Mouse (Mus musculus) hindbrain, embryonic 15.5 days (tissue): ENCODE data around the gene Pnpo. TPM values are rescaled to one million over a fixed set of nuclear protein-coding genes. Genes with fewer than 3 reads are reported as not detected.

Experiments used
- ATAC-seq: fragments of 200-750 bp; cut with Nextera tagmentation; 2 replicates; pipeline ENCODE4 v1.8.0; 2017; ENCODE audit warnings: low read depth, moderate number of reproducible peaks, moderate TSS enrichment; ENCODE audit not compliant: low FRiP score
- H3K27ac ChIP-seq: fragments of 300-500 bp; sonication (generic); replicated peaks from 2 replicates; pipeline ENCODE4 v1.5.1; 2015; ENCODE audit warnings: mild to moderate bottlenecking, inconsistent platforms
- H3K27me3 ChIP-seq: fragments of 300-500 bp; sonication (generic); 2 replicates; pipeline ENCODE4 v1.6.1; 2015; ENCODE audit warnings: control low read depth, inconsistent platforms
- H3K36me3 ChIP-seq: fragments of 300-500 bp; sonication (generic); 2 replicates; pipeline ENCODE4 v1.6.1; 2015; ENCODE audit warnings: control low read depth, inconsistent platforms
- H3K4me1 ChIP-seq: fragments of 300-500 bp; sonication (generic); replicated peaks from 2 replicates; pipeline ENCODE4 v1.6.1; 2015; ENCODE audit warnings: control low read depth, inconsistent platforms
- H3K4me2 ChIP-seq: fragments of 300-500 bp; sonication (generic); 2 replicates; pipeline ENCODE4 v1.6.1; 2015; ENCODE audit warnings: moderate library complexity, mild to moderate bottlenecking, inconsistent platforms
- H3K4me3 ChIP-seq: fragments of 300-500 bp; sonication (generic); 2 replicates; pipeline ENCODE4 v1.5.1; 2015; ENCODE audit warnings: mild to moderate bottlenecking, inconsistent platforms
- H3K9ac ChIP-seq: fragments of 300-500 bp; sonication (generic); 2 replicates; pipeline ENCODE4 v1.6.1; 2015; ENCODE audit warnings: inconsistent platforms
- H3K9me3 ChIP-seq: fragments of 300-500 bp; sonication (generic); 2 replicates; pipeline ENCODE4 v1.6.1; 2016; ENCODE audit warnings: control low read depth, inconsistent platforms
- WGBS: fragments of 180-500 bp; shearing (Covaris S2); methylation state at CpG from one replicate; pipeline ENCODE4 v1.1.7; 2015; 5-methylcytosine and 5-hydroxymethylcytosine counted together
- polyA plus RNA-seq: library from polyadenylated mRNA; unstranded; fragments of >200 nt; fragmentation: Nextera tagmentation; extraction: Ambion mirVana; gene quantifications from 2 replicates; pipeline ENCODE4 v1.2.1, GENCODE M21; 2015

The Pnpo gene
- polyA plus RNA-seq = 30.4 and 32.5 TPM in 2 replicates

DNA sequence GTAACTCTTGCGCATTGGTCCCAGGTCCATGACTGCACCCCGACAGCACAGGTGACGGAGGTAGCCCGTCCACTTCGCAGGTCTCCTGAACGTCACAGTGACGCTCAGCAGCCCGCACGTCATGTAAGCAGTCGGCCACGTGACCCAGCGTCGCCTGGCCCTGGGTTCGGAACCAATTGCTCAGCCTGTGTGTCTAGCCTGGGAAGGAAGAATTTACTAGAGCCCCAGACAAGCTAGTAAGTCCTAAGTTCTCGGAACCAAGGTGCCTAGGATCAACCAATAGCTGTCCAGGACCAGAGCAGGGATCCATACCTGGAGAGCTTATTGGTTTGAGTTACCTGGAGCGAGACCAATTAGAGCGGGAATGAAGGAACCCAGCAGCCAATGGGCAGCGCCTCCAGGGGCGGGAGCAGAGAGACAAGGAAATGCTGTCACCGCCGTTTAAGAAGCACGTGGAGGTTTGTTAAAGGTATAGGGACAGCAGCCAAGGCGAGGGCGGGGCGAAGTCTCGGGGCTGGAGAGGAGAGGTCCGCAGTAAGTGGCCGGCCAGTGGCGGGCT lies at the start of gene Pnpo:
Gene Pnpo, minus strand, starts transcription at position 241 of the 559 bp plus-strand sequence.
- H3K4me1 ChIP-seq = peaks cover 34% of the 10 kb centered on the region
- H3K9ac ChIP-seq = peak within 1 kb of the TSS; percentile 57
- H3K27ac ChIP-seq = peak within 1 kb of the TSS; percentile 71
- ATAC-seq = peak; percentile 97
- H3K36me3 ChIP-seq = no peaks in the 10 kb centered on the region
- H3K27me3 ChIP-seq = no peaks in the 10 kb centered on the region
- under 1% methylated on average over 29 of the region's 29 CpGs for WGBS
- H3K9me3 ChIP-seq = no peaks in the 10 kb centered on the region
- peak within 1 kb of the TSS; percentile 52 for H3K4me3 ChIP-seq
- peak within 1 kb of the TSS; percentile 87 for H3K4me2 ChIP-seq

DNA sequence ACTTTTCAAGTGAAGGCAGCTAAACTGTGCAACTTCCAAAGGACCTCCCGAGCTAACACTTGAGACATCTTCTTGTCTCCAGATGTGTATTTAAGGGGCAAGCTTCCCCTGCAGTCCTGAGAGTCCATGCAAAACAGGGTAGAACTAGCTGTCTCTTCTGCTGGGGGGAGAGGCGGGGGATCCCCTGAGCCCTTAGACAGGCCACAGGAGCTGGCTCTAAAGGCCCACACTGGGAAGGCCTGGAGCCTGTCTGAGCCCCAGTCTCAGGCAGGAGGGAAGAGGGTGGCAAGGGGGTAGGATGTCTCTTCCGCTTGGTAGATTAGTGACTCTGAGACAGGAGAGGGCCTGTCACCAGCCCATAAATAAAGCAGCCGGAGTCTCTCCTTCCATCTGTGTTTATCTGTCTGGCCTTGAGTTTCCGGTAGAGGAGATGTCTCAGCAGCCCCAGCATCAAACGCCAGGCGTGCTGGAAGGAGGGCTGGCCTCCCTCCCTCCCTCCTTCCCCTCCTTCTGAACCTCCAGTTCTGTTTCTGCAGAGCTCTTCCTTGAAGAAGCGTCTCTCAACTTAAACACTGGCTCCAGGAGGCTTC lies 49.0 kb upstream of the Pnpo start:
- no peak for ATAC-seq
- Histone ChIP-seq H3K27me3 (0 out of 2 replicates have a peak, but pooled peaks cover 4% of the 10 kb centered on the region), H3K36me3 (no peaks in the 10 kb centered on the region), H3K4me2 (no peak overlapping the region), H3K4me1 (peaks cover 19% of the 10 kb centered on the region), H3K4me3 (no peak overlapping the region), H3K9me3 (no peaks in the 10 kb centered on the region), H3K27ac (no peak overlapping the region), H3K9ac (no peak overlapping the region)
- WGBS = 54% methylated on average over 8 of the region's 8 CpGs

DNA sequence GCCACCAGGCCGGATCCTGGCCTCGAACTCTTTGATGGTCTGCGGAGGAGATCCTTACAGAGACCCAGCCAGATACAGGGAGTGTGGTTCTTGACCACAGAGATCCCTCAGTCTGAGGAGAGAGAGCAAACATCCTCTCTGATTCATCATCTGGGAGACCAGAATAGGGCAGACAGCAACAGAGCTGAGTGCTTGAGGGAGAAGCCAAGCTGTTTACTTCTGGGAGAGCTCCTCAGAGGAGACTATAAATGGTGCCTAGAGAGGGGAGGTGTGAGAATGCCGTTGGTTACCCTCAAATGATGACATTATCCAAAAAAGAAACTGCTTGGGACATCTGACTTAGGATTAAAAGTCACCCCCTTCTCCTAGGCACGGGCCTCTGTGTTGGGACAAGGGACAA lies 47.7 kb upstream of the Pnpo start:
- 0 out of 2 replicates have a peak, but pooled peaks cover 4% of the 10 kb centered on the region for H3K27me3 ChIP-seq
- no peak overlapping the region for H3K4me2 ChIP-seq
- H3K36me3 ChIP-seq = no peaks in the 10 kb centered on the region
- H3K9me3 ChIP-seq = no peaks in the 10 kb centered on the region
- H3K9ac ChIP-seq = no peak overlapping the region
- no peak for ATAC-seq
- no peak overlapping the region for H3K27ac ChIP-seq
- WGBS = 79% methylated on average over 5 of the region's 5 CpGs
- H3K4me3 ChIP-seq = no peak overlapping the region
- H3K4me1 ChIP-seq = peaks cover 13% of the 10 kb centered on the region

DNA sequence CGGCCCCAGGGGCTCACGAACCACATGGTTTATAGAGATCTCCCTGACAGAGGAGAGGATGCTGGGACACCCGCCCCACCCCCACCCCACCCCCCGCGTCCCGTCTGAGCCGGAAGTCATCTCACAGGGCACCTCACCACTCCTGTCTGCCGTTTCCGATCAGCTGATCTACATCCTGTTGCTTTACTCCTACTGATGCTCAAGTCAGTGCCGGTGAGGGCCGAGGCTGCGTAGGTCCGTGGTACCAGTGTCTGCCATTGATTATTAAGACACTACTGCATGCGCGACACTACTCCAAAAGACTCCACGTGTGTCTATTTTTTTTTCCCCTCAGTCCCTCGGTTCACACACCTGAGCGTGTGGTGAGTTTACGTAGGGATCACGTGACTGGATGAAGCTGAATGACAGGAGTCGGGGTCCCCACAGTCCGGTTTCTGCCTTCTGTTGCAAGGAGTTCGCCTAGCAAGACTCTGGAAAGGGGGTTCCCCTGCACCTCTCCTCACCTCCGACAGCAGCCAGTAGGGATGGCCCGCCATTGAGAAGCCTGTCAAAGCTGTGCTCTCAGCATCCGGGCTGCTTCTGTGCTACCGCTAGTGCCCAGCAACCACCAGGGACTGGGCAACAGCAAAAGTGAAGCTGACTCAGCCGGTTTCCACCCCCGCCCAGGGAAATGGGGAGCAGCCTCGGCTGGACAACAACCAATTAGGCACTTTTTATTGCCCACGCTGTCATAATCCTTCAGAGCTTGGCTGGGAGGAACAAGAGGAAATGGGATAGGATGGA lies 44.3 kb upstream of the Pnpo start:
- Histone ChIP-seq H3K4me1 (peaks cover 13% of the 10 kb centered on the region), H3K9ac (peak overlapping the region; percentile 37), H3K27ac (peak overlapping the region; percentile 56), H3K36me3 (no peaks in the 10 kb centered on the region), H3K27me3 (peaks cover 20% of the 10 kb centered on the region), H3K4me2 (peak overlapping the region; percentile 61), H3K9me3 (no peaks in the 10 kb centered on the region), H3K4me3 (peak overlapping the region; percentile 43)
- ATAC-seq = peak; percentile 73
- 7% methylated on average over 31 of the region's 31 CpGs for WGBS

DNA sequence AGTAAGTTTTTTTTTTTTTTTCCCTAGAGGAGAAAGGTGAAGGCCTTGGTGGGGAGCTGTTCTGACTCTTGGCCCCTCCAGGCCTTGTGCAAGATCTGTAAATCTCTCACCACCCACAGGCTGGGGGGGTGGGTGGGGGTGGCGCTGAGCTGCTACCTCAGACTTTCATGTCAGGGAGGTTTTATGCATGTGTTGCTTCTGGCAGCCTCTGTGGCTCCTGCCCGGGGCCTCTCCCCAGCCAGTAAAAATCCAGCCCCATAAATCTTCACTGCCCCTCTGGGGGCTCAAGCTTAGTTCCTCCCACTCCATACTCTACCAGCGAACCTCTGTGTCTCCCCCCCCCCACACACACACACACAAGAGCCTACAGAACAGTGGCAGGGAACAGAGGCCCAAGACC lies 42.7 kb upstream of the Pnpo start:
- Histone ChIP-seq H3K27ac (no peak overlapping the region), H3K36me3 (no peaks in the 10 kb centered on the region), H3K9ac (no peak overlapping the region), H3K27me3 (peaks cover 20% of the 10 kb centered on the region), H3K4me1 (peaks cover 13% of the 10 kb centered on the region), H3K9me3 (no peaks in the 10 kb centered on the region), H3K4me3 (no peak overlapping the region), H3K4me2 (no peak overlapping the region)
- no peak for ATAC-seq
- 40% methylated on average over 3 of the region's 3 CpGs for WGBS

DNA sequence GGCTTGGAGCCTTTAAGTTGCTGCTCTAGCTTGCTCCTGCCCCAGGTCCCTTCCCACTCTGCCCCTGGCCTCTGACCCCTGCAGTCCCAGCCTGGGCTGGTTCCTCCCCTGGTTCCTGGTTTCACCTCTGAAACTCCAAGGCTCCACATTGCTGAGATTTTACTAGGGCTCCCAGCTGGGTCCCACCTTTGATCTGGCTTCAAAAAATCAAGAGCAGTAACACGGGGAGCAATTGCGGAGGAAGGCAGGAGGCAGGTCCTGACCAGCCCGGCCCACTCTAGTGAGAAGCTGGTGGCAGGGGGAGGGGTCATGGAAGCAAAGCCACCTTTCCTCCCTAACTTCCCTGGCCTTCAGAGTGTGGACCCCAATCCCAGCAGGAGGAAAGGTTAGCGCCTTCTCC lies 41.1 kb upstream of the Pnpo start:
- Histone ChIP-seq H3K9me3 (no peaks in the 10 kb centered on the region), H3K4me3 (no peak overlapping the region), H3K9ac (no peak overlapping the region), H3K36me3 (no peaks in the 10 kb centered on the region), H3K27ac (no peak overlapping the region), H3K4me2 (no peak overlapping the region), H3K27me3 (peaks cover 20% of the 10 kb centered on the region), H3K4me1 (peaks cover 13% of the 10 kb centered on the region)
- WGBS = 30% methylated on average over 4 of the region's 4 CpGs
- ATAC-seq = no peak

DNA sequence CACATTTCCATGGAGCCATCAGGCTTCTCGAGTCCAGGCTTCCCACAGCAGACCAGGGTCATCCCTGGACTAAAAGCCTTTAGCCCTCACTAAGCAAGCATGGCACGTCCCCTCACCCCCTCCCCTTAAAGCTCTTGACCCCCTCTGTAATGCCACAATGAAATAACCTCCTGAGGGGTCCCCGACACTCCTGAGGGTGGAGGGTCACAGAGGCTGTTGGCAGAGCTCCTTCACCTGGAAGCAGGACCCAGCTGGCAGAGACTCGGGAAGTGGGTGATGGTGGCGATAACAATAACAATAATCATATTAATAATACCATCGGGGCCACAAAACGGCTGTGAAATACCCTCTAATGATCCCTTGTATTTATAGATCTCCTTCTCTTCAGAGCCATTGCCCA lies 39.1 kb upstream of the Pnpo start, which contains the start of gene Sp2:
Gene Sp2, minus strand, starts transcription at position 101 of the 400 bp plus-strand sequence.
- WGBS = 74% methylated on average over 7 of the region's 7 CpGs
- Histone ChIP-seq H3K36me3 (no peaks in the 10 kb centered on the region), H3K27me3 (peaks cover 15% of the 10 kb centered on the region), H3K4me1 (peaks cover 13% of the 10 kb centered on the region), H3K4me3 (no peak within 1 kb of the TSS), H3K27ac (no peak within 1 kb of the TSS), H3K4me2 (peak within 1 kb of the TSS; percentile 27; the same call in 1 of the 2 replicates), H3K9ac (no peak within 1 kb of the TSS), H3K9me3 (no peaks in the 10 kb centered on the region)
- ATAC-seq = no peak

DNA sequence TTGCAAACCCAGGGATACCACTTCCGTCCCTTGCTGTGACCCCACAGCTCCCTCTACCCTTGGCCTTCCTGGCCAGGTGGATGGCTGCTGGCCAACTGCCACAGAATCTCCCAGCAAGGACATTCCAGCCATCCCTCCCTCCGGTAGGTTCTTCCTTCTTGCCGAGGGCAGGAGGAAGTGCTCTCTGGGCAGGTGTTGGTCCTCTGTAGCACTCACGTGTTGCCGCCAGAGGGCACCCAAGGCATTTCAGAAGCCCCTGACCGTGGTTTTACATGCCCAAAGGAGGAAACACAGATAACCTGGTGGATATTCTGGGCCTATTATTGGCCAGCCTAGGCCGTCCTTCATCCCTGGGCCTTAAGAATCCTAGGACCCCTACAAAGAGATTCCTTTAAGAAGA lies 38.6 kb upstream of the Pnpo start:
- H3K4me1 ChIP-seq = peaks cover 8% of the 10 kb centered on the region
- H3K4me2 ChIP-seq = peak overlapping the region; percentile 27; the same call in 1 of the 2 replicates
- H3K4me3 ChIP-seq = no peak overlapping the region
- no peak overlapping the region for H3K27ac ChIP-seq
- no peak overlapping the region for H3K9ac ChIP-seq
- ATAC-seq = no peak
- no peaks in the 10 kb centered on the region for H3K36me3 ChIP-seq
- 4% methylated on average over 7 of the region's 7 CpGs for WGBS
- H3K9me3 ChIP-seq = no peaks in the 10 kb centered on the region
- H3K27me3 ChIP-seq = peaks cover 15% of the 10 kb centered on the region

DNA sequence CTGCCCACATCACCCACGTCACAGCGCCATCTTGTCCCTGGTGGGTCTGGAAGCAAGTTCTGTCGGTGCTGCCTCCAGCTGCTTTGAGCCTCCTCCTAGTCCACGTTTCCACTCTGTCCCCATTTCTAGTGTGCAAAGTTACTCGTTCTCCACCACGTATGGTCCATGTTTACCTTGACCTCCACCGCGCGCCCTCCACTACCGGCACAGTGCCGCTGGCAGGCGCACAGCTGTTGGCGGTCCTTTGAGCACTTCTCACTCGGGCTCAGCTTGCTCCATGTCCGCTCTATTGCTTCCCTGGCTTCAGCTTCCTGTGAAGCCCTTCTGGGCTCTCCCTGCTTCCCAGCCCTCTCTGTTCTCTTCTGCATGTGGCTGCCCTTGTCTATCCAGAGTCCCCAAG lies 37.7 kb upstream of the Pnpo start:
- Histone ChIP-seq H3K4me3 (no peak overlapping the region), H3K4me1 (peaks cover 11% of the 10 kb centered on the region), H3K9me3 (no peaks in the 10 kb centered on the region), H3K27ac (no peak overlapping the region), H3K9ac (no peak overlapping the region), H3K36me3 (no peaks in the 10 kb centered on the region), H3K4me2 (no peak overlapping the region), H3K27me3 (peaks cover 15% of the 10 kb centered on the region)
- ATAC-seq = no peak
- WGBS = 73% methylated on average over 15 of the region's 15 CpGs

DNA sequence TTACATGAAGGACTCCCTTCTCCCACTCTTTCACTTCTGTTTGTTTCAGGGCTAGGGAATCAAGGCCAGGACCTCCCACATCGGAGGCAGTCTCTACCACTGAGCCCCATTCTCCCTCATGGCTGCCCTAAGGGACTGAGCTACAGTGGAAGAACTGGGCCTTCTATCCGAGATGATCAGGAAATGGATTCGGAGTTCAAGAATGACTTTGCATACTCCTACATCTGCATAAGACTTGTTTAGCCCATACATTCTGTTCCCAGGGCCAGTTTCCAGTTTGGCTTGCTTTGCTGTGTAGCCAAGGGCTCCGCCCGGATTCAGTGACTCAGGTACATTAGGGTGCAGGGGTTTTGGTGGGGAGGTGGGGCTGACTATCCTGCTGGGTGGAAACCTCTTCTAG lies 36.2 kb upstream of the Pnpo start:
- peaks cover 8% of the 10 kb centered on the region for H3K27me3 ChIP-seq
- no peaks in the 10 kb centered on the region for H3K9me3 ChIP-seq
- H3K4me2 ChIP-seq = no peak overlapping the region
- H3K9ac ChIP-seq = no peak overlapping the region
- no peak overlapping the region for H3K4me3 ChIP-seq
- no peaks in the 10 kb centered on the region for H3K36me3 ChIP-seq
- no peak for ATAC-seq
- WGBS = 82% methylated on average over 5 of the region's 5 CpGs
- H3K4me1 ChIP-seq = peaks cover 23% of the 10 kb centered on the region
- no peak overlapping the region for H3K27ac ChIP-seq

DNA sequence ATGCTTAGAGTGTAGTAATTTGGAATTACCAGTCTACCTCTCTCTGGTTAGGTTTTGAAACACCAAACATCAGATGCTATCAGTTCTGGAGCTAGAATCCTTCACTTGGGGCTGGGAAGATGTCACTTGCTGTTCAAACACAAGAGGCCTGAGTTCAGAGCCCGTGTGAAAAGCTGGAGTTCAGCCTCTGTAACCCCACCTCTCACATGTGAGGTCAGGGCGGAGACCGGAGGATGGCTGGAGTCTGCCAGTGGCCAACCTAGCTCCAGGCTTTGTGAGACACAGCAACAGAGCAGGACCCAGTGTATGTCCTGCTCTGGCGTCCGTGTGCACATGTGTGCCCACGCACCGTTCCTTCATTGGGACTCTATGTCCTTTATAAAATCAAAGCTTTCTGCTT lies 35.5 kb upstream of the Pnpo start:
- H3K9ac ChIP-seq = no peak overlapping the region
- H3K4me2 ChIP-seq = no peak overlapping the region
- ATAC-seq = no peak
- no peak overlapping the region for H3K4me3 ChIP-seq
- no peaks in the 10 kb centered on the region for H3K9me3 ChIP-seq
- 85% methylated on average over 7 of the region's 7 CpGs for WGBS
- H3K27me3 ChIP-seq = peaks cover 7% of the 10 kb centered on the region; the same call in 1 of the 2 replicates
- peaks cover 25% of the 10 kb centered on the region for H3K4me1 ChIP-seq
- no peak overlapping the region for H3K27ac ChIP-seq
- H3K36me3 ChIP-seq = no peaks in the 10 kb centered on the region
